Mouse (Mus musculus) embryonic fibroblast, embryonic 13.5 days (primary cell): ENCODE data around the gene Wasf2. TPM values are rescaled to one million over a fixed set of nuclear protein-coding genes. Genes with fewer than 3 reads are reported as not detected.

Source experiments
- H3K27ac ChIP-seq: 2 replicates; pipeline ENCODE4 v1.5.1; 2012; ENCODE audit warnings: low read length, control low read depth, inconsistent platforms; ENCODE audit not compliant: insufficient read depth
- H3K4me1 ChIP-seq: 2 replicates; pipeline ENCODE4 v1.6.1; 2011; ENCODE audit warnings: low read length; ENCODE audit not compliant: control insufficient read depth, insufficient read depth
- H3K4me3 ChIP-seq: 2 replicates; pipeline ENCODE4 v1.5.1; 2011; ENCODE audit warnings: mild to moderate bottlenecking, control low read depth, low read length; ENCODE audit not compliant: insufficient read depth
- CTCF ChIP-seq: IDR thresholded peaks from 2 replicates; pipeline ENCODE4 v1.5.1; 2011; ENCODE audit warnings: mild to moderate bottlenecking, control low read depth, low read length, moderate library complexity, borderline replicate concordance; ENCODE audit not compliant: insufficient read depth
- POLR2A ChIP-seq: IDR thresholded peaks from 2 replicates; pipeline ENCODE4 v1.6.1; 2011; ENCODE audit warnings: low read depth, mild to moderate bottlenecking, control low read depth, low read length, moderate library complexity
- polyA plus RNA-seq: library from polyadenylated mRNA; stranded (reverse); fragments of >200 nt; gene quantifications from 2 replicates; pipeline ENCODE4 v1.2.4, GENCODE M21; 2011; ENCODE audit warnings: low read depth; ENCODE audit not compliant: missing spikeins, insufficient read length

Wasf2 gene
- polyA plus RNA-seq, 1 experiment, result 107 TPM

GRCm38 (mm10) chr4:133119579-133119978 is 10.7 kb upstream of the Wasf2 start:
- Histone ChIP-seq H3K4me1 (peaks cover 5% of the 10 kb centered on the region; the same call in 1 of the 2 replicates), H3K4me3 (no peak overlapping the region), H3K27ac (no peak overlapping the region)
- TF ChIP-seq CTCF, result no peak
- no peak for TF ChIP-seq POLR2A

GRCm38 (mm10) chr4:133120833-133121321 is 9.4 kb upstream of the Wasf2 start:
- TF ChIP-seq CTCF (no peak), POLR2A (no peak)
- Histone ChIP-seq H3K4me1 (peaks cover 5% of the 10 kb centered on the region; the same call in 1 of the 2 replicates), H3K4me3 (no peak overlapping the region)

DNA sequence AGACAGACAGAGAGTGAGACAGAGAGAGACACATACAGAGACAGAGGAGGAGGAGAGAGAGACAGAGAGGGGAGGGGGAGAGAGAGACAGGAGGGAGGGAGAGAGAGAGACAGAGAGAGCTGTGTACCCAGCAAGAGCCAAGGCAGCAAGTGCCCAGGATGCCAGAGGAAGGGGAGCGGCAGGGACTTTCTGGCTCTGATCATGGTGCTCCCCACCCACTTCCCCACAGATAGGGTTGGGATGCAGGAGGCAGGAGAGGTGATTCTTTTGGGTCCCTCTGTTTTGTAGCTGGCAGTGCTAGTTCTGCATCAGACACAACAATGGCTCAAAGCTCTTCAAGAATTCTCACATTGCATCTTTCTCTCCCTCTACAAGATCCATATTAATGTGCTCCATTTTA is 8.9 kb upstream of the Wasf2 start:
- Histone ChIP-seq H3K27ac (no peak overlapping the region), H3K4me1 (peaks cover 5% of the 10 kb centered on the region; the same call in 1 of the 2 replicates), H3K4me3 (no peak overlapping the region)
- TF ChIP-seq CTCF (no peak), POLR2A (no peak)

More at GRCm38 (mm10) chr4:133120833-133121321, 9.4 kb upstream of the Wasf2 start:
- H3K27ac ChIP-seq, result no peak overlapping the region

DNA sequence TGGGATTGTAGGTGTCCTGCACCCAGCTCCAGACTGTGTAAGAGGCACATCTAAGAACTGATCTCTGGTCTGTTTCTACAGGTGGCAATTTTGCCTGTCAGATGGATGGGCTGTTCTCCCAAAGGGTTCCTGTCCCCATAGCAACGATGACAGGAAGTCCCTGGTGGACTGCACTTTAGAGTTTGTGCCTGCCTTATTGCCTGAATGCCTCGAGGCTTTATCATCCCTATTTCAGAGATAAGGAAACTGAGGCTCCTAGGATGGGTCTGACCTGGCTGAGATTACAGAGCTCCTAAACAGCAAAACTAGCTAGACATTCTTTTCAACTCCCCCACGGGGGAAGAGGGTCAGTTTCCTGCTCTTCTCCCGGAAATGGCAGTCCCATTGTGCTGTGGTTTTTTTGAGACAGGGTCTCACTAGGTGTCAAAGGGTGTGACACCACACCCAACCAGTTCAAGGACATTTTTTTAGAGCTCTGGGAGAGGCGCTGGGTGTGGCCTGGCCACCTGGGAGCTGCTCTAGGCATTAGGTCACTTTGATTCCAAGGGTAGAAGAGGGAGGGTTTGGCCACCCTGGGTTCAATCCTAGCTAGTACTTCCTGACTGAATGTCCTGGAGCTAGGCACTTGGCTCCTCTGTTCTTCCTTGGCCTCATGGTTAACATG is 8.2 kb upstream of the Wasf2 start:
- TF ChIP-seq POLR2A, result no peak
- TF ChIP-seq CTCF, result no peak
- Histone ChIP-seq H3K27ac (no peak overlapping the region), H3K4me3 (no peak overlapping the region), H3K4me1 (peaks cover 3% of the 10 kb centered on the region; the same call in 1 of the 2 replicates)

DNA sequence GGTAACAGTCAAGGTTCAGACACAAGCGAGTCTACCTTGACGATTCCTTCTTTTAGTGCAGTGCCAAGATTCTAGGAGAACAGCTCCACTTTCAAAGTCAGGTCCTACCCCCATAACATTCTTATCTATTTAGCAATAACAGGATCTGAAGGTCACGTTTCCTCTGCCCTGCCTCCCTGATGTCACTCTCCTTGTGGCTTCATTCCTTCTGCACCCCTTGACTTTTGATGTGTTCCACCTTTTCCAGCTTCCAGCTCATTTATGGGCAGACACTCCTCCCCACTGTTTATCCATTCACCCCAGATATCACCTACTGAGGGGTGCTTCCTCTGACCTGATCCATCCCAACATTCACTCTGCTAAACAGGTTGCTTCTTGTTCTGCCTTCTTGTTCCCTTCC is 3.2 kb upstream of the Wasf2 start:
- no peak overlapping the region for H3K4me3 ChIP-seq
- TF ChIP-seq CTCF (no peak), POLR2A (no peak)

DNA sequence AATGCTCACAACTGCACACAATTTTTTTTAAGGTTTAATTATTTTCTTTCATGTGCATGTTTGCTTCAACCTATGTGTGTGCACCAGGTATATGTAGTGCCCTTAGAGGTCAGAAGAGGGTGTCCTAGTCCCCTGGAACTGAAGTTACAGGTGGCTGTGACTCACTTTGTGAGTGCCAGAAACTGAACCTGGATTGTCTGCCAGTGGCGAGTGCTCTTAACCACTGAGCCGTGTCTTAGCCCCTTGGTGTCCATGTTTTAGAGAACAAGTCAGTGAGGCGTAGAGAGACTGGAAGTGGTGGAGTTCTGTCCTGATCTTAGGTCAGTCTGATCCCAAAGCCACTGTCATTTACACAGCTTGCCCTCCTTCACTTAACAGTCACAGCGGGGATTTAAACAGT is 2.4 kb upstream of the Wasf2 start:
- H3K4me3 ChIP-seq, result no peak overlapping the region
- no peak overlapping the region for H3K27ac ChIP-seq
- TF ChIP-seq CTCF (no peak), POLR2A (no peak)
- H3K4me1 ChIP-seq, result 0 out of 2 replicates have a peak, but pooled peaks cover 2% of the 10 kb centered on the region

More for the DNA sequence above, 3.2 kb upstream of the Wasf2 start:
- Histone ChIP-seq H3K4me1 (0 out of 2 replicates have a peak, but pooled peaks cover 2% of the 10 kb centered on the region), H3K27ac (no peak overlapping the region)

DNA sequence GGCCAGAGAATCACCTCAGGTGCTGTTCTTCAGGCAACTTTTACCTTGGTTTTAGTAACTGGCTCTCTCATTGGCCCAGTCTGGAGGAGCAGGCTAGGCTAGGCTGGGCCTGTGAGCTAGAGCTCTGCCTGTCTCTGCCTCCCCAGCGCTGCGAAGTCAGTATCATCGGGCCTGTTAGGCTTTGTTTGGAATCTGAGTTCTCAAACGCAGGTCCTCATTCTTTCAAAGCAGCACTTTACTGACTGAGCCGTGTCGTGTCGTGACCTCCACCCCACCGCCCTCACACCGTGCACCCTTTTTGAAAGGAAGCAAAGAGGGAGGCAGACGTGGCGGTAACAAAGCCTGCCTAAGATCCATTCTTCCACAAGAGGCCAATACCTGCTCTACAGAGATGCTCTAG is 914 bp upstream of the Wasf2 start:
- Histone ChIP-seq H3K4me1 (0 out of 2 replicates have a peak, but pooled peaks cover 2% of the 10 kb centered on the region), H3K27ac (no peak overlapping the region), H3K4me3 (peak overlapping the region; percentile 22)
- no peak for TF ChIP-seq POLR2A
- TF ChIP-seq CTCF, result no peak

- peak; percentile 37 for TF ChIP-seq POLR2A
- no peak for TF ChIP-seq CTCF
- peak overlapping the region; percentile 84 for H3K27ac ChIP-seq
These were observed 811 bp downstream of the Wasf2 start for GRCm38 (mm10) chr4:133130890-133131741.

DNA sequence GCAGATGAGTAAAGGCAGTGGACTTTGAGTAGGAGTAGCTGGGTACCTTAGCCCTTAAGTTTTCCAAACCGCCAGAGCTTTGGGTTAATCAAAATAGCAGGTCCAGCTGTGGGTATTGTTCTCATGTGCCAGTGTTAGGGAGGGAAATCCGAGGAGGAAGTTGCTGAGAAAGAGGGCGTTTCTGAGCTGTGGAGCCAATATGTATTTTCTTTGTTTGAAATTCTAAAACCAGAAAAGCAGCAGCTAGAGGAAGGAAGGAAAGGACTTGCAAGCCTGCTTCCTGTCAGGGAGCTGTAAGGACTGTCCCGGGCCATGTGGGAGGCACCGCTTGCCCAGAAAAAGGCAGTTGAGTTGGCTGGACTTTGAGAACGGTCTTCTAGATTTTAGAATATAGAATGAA is 1.7 kb downstream of the Wasf2 start:
- H3K4me1 ChIP-seq, result 0 out of 2 replicates have a peak, but pooled peaks cover 2% of the 10 kb centered on the region
- TF ChIP-seq POLR2A (peak; percentile 19; the same call in 1 of the 2 replicates), CTCF (no peak)
- peak overlapping the region; percentile 88 for H3K4me3 ChIP-seq
- H3K27ac ChIP-seq, result peak overlapping the region; percentile 84

More at GRCm38 (mm10) chr4:133130890-133131741, 811 bp downstream of the Wasf2 start:
- Histone ChIP-seq H3K4me3 (peak overlapping the region; percentile 88), H3K4me1 (0 out of 2 replicates have a peak, but pooled peaks cover 2% of the 10 kb centered on the region)
